Mouse (Mus musculus) thymus, adult 2 months (tissue): ENCODE measurements around the gene Etnppl. TPM values are rescaled to one million over a fixed set of nuclear protein-coding genes. Genes with fewer than 3 reads are reported as not detected.

Experiments used
- DNase-seq: peaks from one replicate; pipeline ENCODE4 v3.0.0; 2021
- H3K27ac ChIP-seq: fragments of 200-500 bp; 2 replicates; pipeline ENCODE4 v1.5.1; 2012; ENCODE audit warnings: low read length, control low read depth; ENCODE audit not compliant: control insufficient read depth, insufficient read depth
- H3K27me3 ChIP-seq: fragments of 200-500 bp; 2 replicates; pipeline ENCODE4 v1.6.1; 2012; ENCODE audit warnings: mild to moderate bottlenecking, low read length, moderate library complexity, mixed read lengths; ENCODE audit not compliant: control insufficient read depth, insufficient read depth
- H3K36me3 ChIP-seq: fragments of 200-500 bp; 2 replicates; pipeline ENCODE4 v1.6.1; 2012; ENCODE audit warnings: mild to moderate bottlenecking, low read length, moderate library complexity; ENCODE audit not compliant: control insufficient read depth, insufficient read depth
- H3K4me1 ChIP-seq: fragments of 200-500 bp; replicated peaks from 2 replicates; pipeline ENCODE4 v1.6.1; 2012; ENCODE audit warnings: low read length; ENCODE audit not compliant: control insufficient read depth, insufficient read depth
- H3K4me3 ChIP-seq: fragments of 200-500 bp; 2 replicates; pipeline ENCODE4 v1.5.1; 2012; ENCODE audit warnings: mild to moderate bottlenecking, low read length, control low read depth, moderate library complexity; ENCODE audit not compliant: control insufficient read depth, insufficient read depth
- CTCF ChIP-seq: fragments of 200-500 bp; IDR thresholded peaks from 2 replicates; pipeline ENCODE4 v1.5.1; 2012; ENCODE audit warnings: mild to moderate bottlenecking, control low read depth, low read length, moderate library complexity, borderline replicate concordance; ENCODE audit not compliant: control insufficient read depth, poor library complexity, insufficient read depth; ENCODE audit errors: extremely low read depth
- POLR2A ChIP-seq: fragments of 200-500 bp; IDR thresholded peaks from 2 replicates; pipeline ENCODE4 v1.6.1; 2012; ENCODE audit warnings: mild to moderate bottlenecking, low read length, control low read depth, moderate library complexity; ENCODE audit not compliant: control insufficient read depth, poor library complexity, insufficient read depth; ENCODE audit errors: extremely low read depth
- WGBS: fragments of 180-500 bp; shearing (Covaris S2); methylation state at CpG from one replicate; pipeline ENCODE4 v1.1.7; 2018; 5-methylcytosine and 5-hydroxymethylcytosine counted together
- polyA plus RNA-seq: library from polyadenylated mRNA; depleted of rRNA; stranded (reverse); fragments of >200 nt; gene quantifications from 2 replicates; pipeline ENCODE4 v1.2.3, GENCODE M21; 2012; rRNA removed

Etnppl gene
- polyA plus RNA-seq, 1 experiment = not detected

DNA sequence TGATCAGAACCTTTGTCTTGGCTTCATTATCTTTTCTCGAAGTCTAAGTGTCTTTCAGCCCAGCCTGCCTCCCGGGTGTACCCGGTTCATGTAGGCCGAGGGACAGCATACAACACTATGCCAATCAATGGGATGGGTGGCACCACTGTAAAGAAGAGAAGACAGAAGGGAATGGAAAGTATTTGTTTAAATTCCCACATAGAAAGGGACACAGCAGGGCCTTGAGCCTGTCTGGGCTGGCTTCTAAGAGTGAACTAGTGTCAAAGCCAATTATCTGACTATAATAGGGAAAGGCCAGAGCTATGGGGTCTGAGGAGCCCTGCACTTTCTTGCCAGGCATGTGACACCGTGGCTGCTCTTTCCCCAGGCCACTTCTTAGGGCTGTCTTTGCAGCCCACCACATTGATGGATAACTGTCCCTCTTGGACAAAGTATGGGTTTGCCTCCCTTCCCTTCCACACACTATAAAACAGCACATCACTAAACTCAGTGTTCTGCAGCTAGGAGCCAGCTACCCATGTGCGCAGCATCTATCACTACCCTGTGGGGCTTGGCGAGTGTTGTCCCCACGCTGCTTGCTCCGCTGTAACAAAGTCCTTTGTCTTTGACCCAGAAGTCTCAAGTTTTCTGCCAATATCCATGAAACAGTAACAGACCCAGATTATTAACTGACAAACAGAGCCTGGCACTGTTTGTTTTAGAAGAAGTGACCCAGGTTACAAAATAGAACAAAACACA is 67.2 kb downstream of the Etnppl start:
- Histone ChIP-seq H3K4me3 (no peak overlapping the region), H3K27ac (no peak overlapping the region), H3K36me3 (no peaks in the 10 kb centered on the region), H3K4me1 (no peaks in the 10 kb centered on the region), H3K27me3 (no peaks in the 10 kb centered on the region)
- TF ChIP-seq CTCF (no peak), POLR2A (no peak)
- DNase-seq = no peak
- WGBS = 98% methylated on average over 9 of the region's 9 CpGs

- H3K27me3 ChIP-seq = no peaks in the 10 kb centered on the region
- H3K27ac ChIP-seq = no peak overlapping the region
- no peaks in the 10 kb centered on the region for H3K4me1 ChIP-seq
- 91% methylated on average over 8 of the region's 8 CpGs for WGBS
- no peaks in the 10 kb centered on the region for H3K36me3 ChIP-seq
- no peak for DNase-seq
- H3K4me3 ChIP-seq = no peak overlapping the region
- no peak for TF ChIP-seq POLR2A
- no peak for TF ChIP-seq CTCF
Measured at GRCm38 (mm10) chr3:130685014-130685366, 67.7 kb downstream of the Etnppl start.

- H3K36me3 ChIP-seq = no peaks in the 10 kb centered on the region
Measured at GRCm38 (mm10) chr3:130687051-130687450, 69.8 kb downstream of the Etnppl start.

More at GRCm38 (mm10) chr3:130687051-130687450, 69.8 kb downstream of the Etnppl start:
- no peak overlapping the region for H3K4me3 ChIP-seq
- no peak overlapping the region for H3K27ac ChIP-seq
- H3K4me1 ChIP-seq = peaks cover 7% of the 10 kb centered on the region
- no peak for DNase-seq
- no peaks in the 10 kb centered on the region for H3K27me3 ChIP-seq
- 96% methylated on average over 1 of the region's 1 CpGs for WGBS
- no peak for TF ChIP-seq POLR2A
- TF ChIP-seq CTCF = no peak

Other genes starting within 250 kb of the Etnppl start
- gene Ostc, start 92.0 kb downstream of the Etnppl start, polyA plus RNA-seq = 61.8 and 69.1 TPM in 2 replicates
- 1,694 and 2,577 TPM in 2 replicates for gene Rpl34, start 113.0 kb downstream of the Etnppl start, polyA plus RNA-seq